Mouse (Mus musculus): Measurements from ENCODE around the gene Grhl3.

Grhl3 gene

GRCm38 (mm10) chr4:135572276-135572675 lies 1.2 kb downstream of the Grhl3 start:
- DNase-seq: no peak

GRCm38 (mm10) chr4:135571037-135571550 lies 2.3 kb downstream of the Grhl3 start:
- DNase-seq: no peak

GRCm38 (mm10) chr4:135570152-135571036 lies 3.0 kb downstream of the Grhl3 start:
- peak; percentile 37 to 61 for DNase-seq

DNA sequence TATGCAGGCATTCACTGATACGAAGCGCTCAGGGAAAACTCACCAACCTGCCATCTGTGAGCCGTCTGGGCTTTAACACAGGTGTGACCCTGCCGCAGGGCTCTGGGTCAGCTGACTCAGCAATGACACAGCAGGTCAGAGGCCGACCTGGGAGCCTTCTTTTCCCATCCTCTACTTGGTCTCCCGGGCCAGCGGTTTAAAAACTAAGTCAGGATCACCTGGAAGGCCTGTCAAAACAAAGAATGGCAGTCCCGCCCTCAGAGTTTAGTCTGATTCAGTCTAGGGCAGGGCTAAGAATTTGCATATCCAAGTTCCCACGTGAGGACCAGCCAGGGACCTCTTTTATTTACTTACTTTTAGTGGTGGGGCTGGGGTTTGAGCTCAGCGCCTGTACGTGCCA lies 4.2 kb downstream of the Grhl3 start:
- peak; percentile 42 for DNase-seq

DNA sequence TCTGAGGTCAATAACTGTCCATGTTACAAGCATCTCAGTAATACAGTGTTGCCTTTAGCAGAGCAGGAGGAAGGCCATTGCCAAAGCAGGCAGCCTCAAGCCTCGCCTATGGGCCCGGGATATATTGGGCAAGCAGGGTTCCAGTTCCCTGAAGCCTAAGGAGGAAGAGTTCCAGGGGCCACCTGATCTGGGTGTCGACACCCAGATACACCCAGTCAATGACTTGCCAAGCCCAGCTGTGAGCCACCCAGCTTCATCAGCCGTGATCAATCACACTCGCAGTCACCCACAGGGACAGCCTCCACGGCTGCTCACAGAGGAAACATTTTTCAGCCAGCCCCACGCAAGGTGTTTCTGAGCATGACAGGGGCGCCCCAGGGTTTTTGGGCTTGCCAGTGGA lies 5.9 kb downstream of the Grhl3 start:
- peak in 1 of 2 experiments; percentile 21 for DNase-seq

GRCm38 (mm10) chr4:135567042-135567441 lies 6.4 kb downstream of the Grhl3 start:
- no peak for DNase-seq

DNA sequence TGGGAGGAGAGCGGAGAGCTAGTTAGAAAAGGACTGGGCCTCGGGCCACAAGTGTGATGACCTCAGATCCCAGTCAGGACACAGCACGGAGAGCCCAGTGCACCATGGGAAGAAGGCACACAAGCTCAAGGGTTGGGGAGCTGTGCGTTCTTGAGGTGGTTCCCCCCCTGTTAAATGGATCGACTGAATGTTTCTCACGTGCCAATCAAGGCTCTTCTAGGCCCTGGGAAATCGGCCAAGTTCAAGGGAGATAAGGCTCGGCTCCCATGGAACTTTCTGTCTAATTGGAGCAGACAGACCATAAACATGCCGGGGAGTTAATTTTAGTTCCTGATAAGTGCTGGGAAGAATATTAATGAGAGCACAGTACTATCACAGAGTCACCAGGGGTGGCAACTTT lies 8.0 kb downstream of the Grhl3 start:
- DNase-seq: peak; percentile 51 to 52

- DNase-seq: no peak
Measured at GRCm38 (mm10) chr4:135563794-135564193, 9.6 kb downstream of the Grhl3 start.

GRCm38 (mm10) chr4:135549323-135549722 lies 24.1 kb downstream of the Grhl3 start:
- no peak for DNase-seq

DNA sequence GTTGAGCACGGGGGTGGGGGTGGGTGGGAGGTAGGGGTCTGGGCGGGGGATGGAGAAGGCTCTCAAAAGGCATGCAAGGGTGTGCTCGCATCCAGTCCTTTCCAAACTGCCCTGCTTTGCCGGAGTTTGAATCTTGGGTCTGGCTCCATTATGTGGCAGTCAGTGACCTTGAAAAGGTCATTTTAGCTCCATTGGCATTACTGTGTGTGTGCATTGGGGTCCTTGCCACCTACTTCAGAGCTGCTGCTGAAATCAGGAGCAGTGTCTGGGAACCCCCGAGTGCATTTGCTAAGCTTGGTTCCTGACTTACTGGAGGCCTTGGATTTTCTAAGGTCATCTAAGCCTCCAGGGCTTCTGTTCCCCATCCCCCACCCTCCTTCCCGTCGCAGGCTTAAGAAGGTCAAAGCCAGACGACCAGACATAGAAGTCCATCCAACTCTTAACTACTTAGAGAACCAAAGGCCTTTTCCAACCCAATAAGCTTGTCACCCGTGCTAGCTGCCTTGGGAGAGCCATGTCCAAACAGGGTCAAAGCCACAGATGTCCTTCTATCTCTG lies 24.8 kb downstream of the Grhl3 start:
- DNase-seq: no peak

DNA sequence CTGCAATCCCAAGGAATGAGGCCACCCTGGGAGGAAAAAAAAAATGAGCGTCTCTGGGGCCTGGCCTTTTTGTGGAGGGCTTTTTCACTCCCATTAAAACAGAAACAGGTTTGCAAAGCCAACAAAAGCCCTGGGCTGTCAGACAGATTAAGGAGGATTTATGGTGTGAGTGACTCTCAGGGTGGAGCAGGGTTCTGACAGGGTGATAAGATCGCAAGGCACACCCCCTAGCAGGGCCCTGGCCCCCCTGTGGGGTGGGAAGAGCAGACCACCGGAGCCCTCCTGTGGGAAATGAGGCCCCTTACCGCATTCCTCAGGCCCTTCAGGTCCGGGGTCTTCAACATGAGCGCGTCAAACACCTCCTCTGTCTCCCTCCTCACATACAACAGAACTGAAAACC lies 25.3 kb downstream of the Grhl3 start:
- DNase-seq: no peak

DNA sequence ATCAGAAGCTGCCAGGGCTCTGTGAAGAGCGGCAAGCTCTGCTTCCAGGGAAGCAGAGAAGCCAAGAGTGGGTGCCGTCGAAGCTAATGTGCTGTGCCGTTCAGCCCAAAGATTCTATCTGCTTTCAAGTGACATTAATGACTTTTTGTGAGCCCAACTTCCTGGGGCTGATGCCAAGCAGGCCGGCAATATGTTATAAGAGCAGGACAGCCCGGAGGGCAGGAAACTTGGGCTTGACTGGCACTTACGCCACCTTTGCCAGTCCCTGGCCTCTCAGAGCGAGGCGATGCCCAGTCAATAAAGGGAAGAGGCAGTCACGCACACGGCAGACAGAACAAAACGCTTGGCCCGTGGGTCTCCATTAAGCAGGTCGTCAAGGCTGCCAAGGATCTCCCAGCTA lies 25.9 kb downstream of the Grhl3 start:
- DNase-seq: peak; percentile 29 to 53

- peak; percentile 36 to 54 for DNase-seq
Measured at GRCm38 (mm10) chr4:135546793-135547192, 26.6 kb downstream of the Grhl3 start.

DNA sequence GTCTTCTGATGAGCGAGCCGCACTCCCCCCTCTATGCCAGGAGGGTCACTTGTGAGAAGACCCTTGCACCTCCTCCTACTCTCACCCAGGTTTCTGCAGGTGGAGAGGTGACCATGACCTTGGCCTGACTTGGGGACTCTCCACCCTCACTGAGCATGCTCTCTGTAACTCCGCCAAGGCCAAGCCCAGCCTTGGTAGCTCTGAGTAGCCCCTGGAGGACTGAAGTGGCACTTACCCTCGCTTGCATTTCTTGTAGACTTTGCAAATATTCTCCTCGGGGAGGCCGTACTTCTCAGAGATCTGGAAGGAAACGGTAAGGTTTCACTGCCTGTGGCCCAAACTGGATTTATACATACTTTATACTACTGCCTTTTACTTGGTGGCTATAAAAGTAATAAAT lies 27.4 kb downstream of the Grhl3 start:
- DNase-seq: peak; percentile 83 to 87

DNA sequence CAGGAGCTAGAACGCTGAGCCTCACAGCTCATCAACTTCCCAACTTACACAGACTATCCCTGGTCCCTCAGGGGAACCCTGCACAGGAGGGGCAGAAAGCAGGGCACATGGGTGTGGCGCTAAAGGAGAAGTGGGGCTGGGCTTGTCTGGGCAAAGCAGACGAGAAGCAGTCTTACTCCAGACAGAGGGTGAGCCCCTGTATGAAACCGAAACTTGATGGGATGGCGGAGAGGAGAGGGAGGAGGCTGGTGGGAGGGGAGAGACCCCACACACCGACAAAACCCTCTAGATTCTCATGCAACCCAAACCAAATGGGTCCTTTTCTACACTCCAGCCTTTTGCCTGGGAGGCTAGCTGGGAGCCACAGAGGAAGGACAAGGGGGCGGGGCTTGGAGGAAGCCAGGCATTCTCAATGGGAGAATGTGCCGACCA lies 28.3 kb downstream of the Grhl3 start:
- DNase-seq: peak; percentile 41 to 43

GRCm38 (mm10) chr4:135544284-135544683 lies 29.1 kb downstream of the Grhl3 start:
- no peak for DNase-seq

DNA sequence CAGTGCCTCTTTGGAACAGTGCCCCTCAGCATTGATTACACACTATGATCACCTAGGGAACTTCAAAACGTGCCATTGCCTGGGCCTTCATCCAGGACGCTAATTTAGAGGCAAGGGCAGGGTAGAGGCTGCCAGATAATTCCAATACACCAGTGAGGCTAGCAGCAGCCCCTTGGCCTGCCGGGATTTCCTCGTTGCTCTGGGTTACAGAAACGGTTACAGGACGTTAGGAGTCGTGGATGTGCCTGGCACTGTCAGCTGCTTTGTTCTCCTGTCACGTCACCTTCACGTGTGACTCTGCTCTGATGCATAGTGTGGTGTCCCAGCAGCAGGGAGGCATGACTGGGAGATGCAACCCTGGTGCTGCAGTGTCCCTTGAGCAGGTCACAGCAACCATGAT lies 33.4 kb downstream of the Grhl3 start:
- DNase-seq: no peak

GRCm38 (mm10) chr4:135539056-135539455 lies 34.4 kb downstream of the Grhl3 start:
- DNase-seq: no peak

DNA sequence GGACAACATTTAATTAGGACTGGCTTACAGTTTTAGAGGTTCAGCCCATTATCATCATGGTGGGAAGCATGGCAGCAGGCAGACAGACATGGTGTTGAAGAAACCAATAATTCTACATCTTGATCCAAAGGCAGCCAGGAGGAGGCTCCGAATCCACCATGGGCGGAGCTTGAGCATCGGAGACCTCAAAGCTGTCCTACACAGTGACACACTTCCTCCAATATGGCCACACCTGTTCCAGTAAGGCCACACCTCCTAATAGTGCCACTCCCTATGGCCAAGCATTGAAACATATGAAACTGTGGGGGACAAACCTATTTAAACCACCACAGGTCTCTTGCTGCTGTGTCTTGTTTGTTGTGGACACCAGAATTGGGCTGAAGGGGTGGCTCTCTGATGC lies 38.4 kb downstream of the Grhl3 start:
- no peak for DNase-seq

DNA sequence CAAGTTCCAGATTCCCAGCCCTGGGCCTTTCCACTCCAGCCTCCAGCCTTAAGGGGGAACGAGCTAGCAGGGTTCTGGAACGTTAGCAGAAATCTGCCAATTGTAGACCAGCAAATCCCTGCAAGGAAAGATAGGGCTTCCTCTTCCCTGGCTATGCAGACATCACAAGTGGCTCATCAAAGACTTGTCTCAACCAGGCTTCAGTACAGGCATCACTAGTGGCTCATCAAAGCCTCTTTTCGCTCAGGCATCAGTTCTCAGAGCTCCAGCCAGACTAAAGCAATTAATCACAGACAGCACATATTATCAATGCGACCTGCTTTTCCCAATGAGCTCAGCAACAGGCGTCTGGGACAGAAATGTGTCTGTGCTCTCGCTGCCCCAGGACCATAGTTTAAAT lies 40.4 kb downstream of the Grhl3 start:
- no peak for DNase-seq

DNA sequence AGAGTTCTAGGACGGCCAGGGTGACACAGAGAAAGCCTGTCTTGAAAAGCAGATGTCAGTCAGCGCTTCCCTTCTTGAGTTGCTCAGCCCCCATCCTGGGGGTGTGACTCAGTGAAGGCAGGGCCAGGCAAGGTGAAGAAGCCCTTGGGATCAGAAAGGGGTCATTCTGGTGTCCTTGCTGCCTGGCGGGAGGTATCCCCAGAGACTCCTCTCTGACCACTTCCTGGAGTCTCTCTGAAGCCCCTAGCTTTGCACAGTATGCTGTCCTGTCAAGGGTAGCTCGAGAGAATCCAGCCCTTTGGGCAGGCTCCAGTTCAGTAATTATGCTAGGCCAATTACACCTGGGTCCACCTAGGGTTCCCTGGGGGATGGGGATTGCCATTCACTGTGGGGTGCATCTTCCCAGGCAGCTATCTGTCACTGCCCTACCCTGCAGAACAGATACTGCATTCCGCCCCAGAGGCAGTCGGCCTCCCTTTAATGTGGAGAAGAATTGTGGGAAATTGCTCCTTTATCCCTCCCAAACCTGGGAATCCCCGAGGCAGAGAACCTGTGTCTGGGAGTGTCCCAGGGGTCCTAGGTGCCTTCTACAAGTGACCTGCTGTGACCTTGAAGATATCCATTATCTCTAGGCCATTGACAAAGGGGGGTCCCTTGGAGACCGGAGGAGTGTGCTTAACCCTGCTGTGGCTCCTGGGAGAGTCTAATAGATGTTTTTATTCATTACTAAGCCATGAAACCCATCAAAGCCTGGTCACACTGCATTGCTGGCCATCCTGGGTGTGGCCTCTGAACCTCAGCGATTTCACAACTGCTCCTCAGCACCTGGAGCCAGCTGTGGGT lies 41.4 kb downstream of the Grhl3 start:
- no peak for DNase-seq

DNA sequence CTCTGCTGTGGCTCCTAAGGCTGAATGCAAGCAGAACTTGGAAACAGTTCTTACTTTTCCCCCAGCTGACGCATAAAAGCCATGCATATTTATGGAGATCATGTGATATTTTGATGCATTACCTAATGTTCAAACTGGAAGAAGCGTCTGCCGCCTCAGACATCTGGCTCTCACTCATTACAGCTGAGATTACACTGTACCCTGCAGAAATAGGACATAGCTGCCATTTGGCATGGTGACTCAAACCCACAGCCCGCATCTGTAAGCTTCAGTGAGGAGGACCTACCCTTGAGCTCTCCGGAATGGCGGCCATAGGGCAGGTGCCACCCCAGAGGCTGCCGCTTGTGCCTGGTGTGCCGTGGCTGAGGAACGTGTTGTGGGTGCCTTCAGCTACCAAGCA lies 42.2 kb downstream of the Grhl3 start:
- DNase-seq: no peak

DNA sequence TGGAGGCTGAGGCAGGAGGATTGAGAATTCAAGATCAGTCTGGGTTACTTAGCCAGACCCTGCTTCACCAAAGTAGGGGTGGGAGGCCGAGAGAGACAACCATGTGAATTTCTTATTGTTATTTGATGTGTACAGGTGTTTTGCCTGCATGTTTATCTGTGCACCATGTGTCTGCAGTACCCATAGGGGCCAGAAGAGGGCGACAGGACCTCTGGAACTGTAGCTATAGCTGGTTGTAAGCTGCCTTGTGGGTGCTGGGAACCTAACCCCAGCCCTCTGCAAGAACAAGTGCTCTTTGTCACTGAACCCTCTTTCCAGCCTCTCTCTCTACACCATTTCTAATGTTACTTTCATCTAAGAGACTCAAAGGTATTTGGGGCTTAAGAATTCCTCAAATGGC lies 43.2 kb downstream of the Grhl3 start:
- DNase-seq: no peak

All from lung, adult 18-20 months (tissue).